Mouse (Mus musculus) myocyte (in vitro differentiated cells): ENCODE results near the gene Hhatl. TPM values are rescaled to one million over a fixed set of nuclear protein-coding genes. Genes with fewer than 3 reads are reported as not detected.

ENCODE experiments used
- H3K27me3 ChIP-seq: one replicate; pipeline ENCODE4 v1.6.1; 2011; ENCODE audit not compliant: control insufficient read depth, insufficient read depth, insufficient read length
- H3K36me3 ChIP-seq: one replicate; pipeline ENCODE4 v1.6.1; 2011; ENCODE audit not compliant: control insufficient read depth, insufficient read depth
- H3K4me2 ChIP-seq: one replicate; pipeline ENCODE4 v1.6.1; 2011; ENCODE audit warnings: low read depth, control low read depth
- H3K4me3 ChIP-seq: one replicate; pipeline ENCODE4 v1.5.1; 2011; ENCODE audit warnings: mild to moderate bottlenecking, control low read depth, moderate library complexity
- H3K79me2 ChIP-seq: one replicate; pipeline ENCODE4 v1.6.1; 2011; ENCODE audit not compliant: control insufficient read depth, insufficient read depth
- H3ac ChIP-seq: one replicate; pipeline ENCODE4 v1.6.1; 2011; ENCODE audit not compliant: control insufficient read depth, insufficient read length
- CEBPB ChIP-seq: IDR thresholded peaks from 2 replicates; pipeline ENCODE4 v1.6.1; 2011; ENCODE audit warnings: mild to moderate bottlenecking, moderate library complexity; ENCODE audit not compliant: poor library complexity, insufficient read depth, severe bottlenecking
- E2F4 ChIP-seq: IDR thresholded peaks from one replicate; pipeline ENCODE4 v1.6.1; 2011; ENCODE audit warnings: mild to moderate bottlenecking, control low read depth, moderate library complexity; ENCODE audit not compliant: insufficient read depth
- MAX ChIP-seq: IDR thresholded peaks from one replicate; pipeline ENCODE4 v1.6.1; 2011; ENCODE audit warnings: low read depth, mild to moderate bottlenecking, control low read depth
- MYOD1 ChIP-seq, 3 experiments: IDR thresholded peaks; one replicate each; pipeline ENCODE4 v1.6.1; 2011; ENCODE audit warnings: control low read depth in 2 of 3, low read depth in 2 of 3, mild to moderate bottlenecking in 2 of 3, moderate library complexity in 1 of 3; ENCODE audit not compliant: insufficient read length in 2 of 3, control insufficient read depth in 1 of 3
- MYOG ChIP-seq, 3 experiments: IDR thresholded peaks; one replicate each; pipeline ENCODE4 v1.6.1; 2011; ENCODE audit warnings: control low read depth in 2 of 3, low read depth in 2 of 3, mild to moderate bottlenecking in 2 of 3; ENCODE audit not compliant: insufficient read length in 2 of 3, control insufficient read depth in 1 of 3, insufficient read depth in 1 of 3
- POLR2A ChIP-seq: IDR thresholded peaks from one replicate; pipeline ENCODE4 v1.6.1; 2011; ENCODE audit warnings: low read depth, mild to moderate bottlenecking, control low read depth, moderate library complexity; ENCODE audit not compliant: insufficient read length
- POLR2AphosphoS2 ChIP-seq: IDR thresholded peaks from one replicate; pipeline ENCODE4 v1.6.1; 2011; ENCODE audit warnings: low read depth, control low read depth; ENCODE audit not compliant: insufficient read length
- REST ChIP-seq: IDR thresholded peaks from one replicate; pipeline ENCODE4 v1.6.1; 2011; ENCODE audit warnings: mild to moderate bottlenecking, control low read depth, moderate library complexity; ENCODE audit not compliant: insufficient read depth, insufficient read length
- SRF ChIP-seq: IDR thresholded peaks from one replicate; pipeline ENCODE4 v1.6.1; 2011; ENCODE audit warnings: low read depth; ENCODE audit not compliant: control insufficient read depth, insufficient read length
- TCF12 ChIP-seq: IDR thresholded peaks from one replicate; pipeline ENCODE4 v1.6.1; 2011; ENCODE audit warnings: mild to moderate bottlenecking, control low read depth; ENCODE audit not compliant: poor library complexity, insufficient read depth, severe bottlenecking
- TCF3 ChIP-seq: IDR thresholded peaks from one replicate; pipeline ENCODE4 v1.6.1; 2011; ENCODE audit warnings: low read depth, control low read depth; ENCODE audit not compliant: insufficient read length
- USF1 ChIP-seq: IDR thresholded peaks from one replicate; pipeline ENCODE4 v1.6.1; 2011; ENCODE audit warnings: low read depth, mild to moderate bottlenecking, control low read depth, moderate library complexity
- polyA plus RNA-seq: library from polyadenylated mRNA; unstranded; fragments of >200 nt; fragmentation: generic; extraction: Trizol; gene quantifications from one replicate; pipeline ENCODE4 v1.2.1, GENCODE M21; 2012; ENCODE audit warnings: missing spikeins

Hhatl gene
- polyA plus RNA-seq, 1 experiment = 1.9 TPM

DNA sequence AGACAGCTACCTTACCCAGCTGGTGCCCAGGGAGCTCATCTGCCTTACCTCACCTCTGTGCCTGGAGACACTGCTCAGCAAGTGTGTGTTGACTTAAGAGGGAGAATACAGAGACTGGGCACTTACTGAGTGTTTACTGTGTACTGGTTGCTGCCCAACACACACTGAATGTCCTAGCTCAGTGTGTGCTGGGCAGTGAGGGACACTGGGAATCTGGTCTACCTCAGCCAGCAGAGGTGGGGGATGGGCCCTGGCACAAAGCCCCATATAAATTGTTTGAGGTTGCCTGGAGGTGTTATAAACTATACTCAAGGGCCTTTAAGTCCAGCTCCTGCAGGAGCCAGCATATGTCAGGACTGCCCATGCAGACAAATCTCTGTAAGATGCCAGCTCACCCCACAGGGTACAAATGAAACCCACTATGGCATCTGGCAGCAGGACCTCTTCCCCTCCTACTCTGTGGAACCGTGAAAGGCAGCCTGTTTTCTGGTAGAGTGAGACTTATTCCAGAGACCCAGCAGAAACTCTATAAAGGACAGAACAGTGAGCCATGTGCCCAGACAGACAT, 2.7 kb upstream of the Hhatl start:
- H3K27me3 ChIP-seq = peaks cover 8% of the 10 kb centered on the region
- H3K36me3 ChIP-seq = no peaks in the 10 kb centered on the region
- no peak overlapping the region for H3K4me2 ChIP-seq
- H3ac ChIP-seq = no peak overlapping the region
- TF ChIP-seq REST (no peak), MAX (no peak), MYOD1 (IDR thresholded peaks at IDR 0.05; ENCODE audit: control insufficient read depth in 1 of 3, insufficient read length in 2 of 3, low read depth in 2 of 3) (no peak), SRF (no peak), USF1 (no peak), TCF12 (no peak), TCF3 (no peak), POLR2AphosphoS2 (no peak), E2F4 (no peak), MYOG (IDR thresholded peaks at IDR 0.05; ENCODE audit: control insufficient read depth in 1 of 3, insufficient read depth in 1 of 3, insufficient read length in 2 of 3, low read depth in 2 of 3) (no peak), CEBPB (no peak), POLR2A (no peak)
- no peak overlapping the region for H3K4me3 ChIP-seq
- no peaks in the 10 kb centered on the region for H3K79me2 ChIP-seq

GRCm38 (mm10) chr9:121791206-121791605, 1.1 kb downstream of the Hhatl start:
- H3K27me3 ChIP-seq = peaks cover 16% of the 10 kb centered on the region
- no peak overlapping the region for H3K4me2 ChIP-seq
- TF ChIP-seq CEBPB = no peak
- no peak for TF ChIP-seq POLR2A
- TF ChIP-seq REST = peak; percentile 96
- TF ChIP-seq MYOD1 (IDR thresholded peaks at IDR 0.05; ENCODE audit: control insufficient read depth in 1 of 3, insufficient read length in 2 of 3, low read depth in 2 of 3) = peak in 1 of 3 experiments; percentile 22
- TF ChIP-seq SRF = no peak
- no peak for TF ChIP-seq E2F4
- TF ChIP-seq POLR2AphosphoS2 = no peak
- no peak for TF ChIP-seq TCF12
- TF ChIP-seq USF1 = no peak
- TF ChIP-seq TCF3 = no peak
- TF ChIP-seq MYOG (IDR thresholded peaks at IDR 0.05; ENCODE audit: control insufficient read depth in 1 of 3, insufficient read depth in 1 of 3, insufficient read length in 2 of 3, low read depth in 2 of 3) = peak in 1 of 3 experiments; percentile 43
- TF ChIP-seq MAX = no peak
- H3K79me2 ChIP-seq = no peaks in the 10 kb centered on the region
- H3ac ChIP-seq = no peak overlapping the region
- H3K36me3 ChIP-seq = no peaks in the 10 kb centered on the region
- no peak overlapping the region for H3K4me3 ChIP-seq

DNA sequence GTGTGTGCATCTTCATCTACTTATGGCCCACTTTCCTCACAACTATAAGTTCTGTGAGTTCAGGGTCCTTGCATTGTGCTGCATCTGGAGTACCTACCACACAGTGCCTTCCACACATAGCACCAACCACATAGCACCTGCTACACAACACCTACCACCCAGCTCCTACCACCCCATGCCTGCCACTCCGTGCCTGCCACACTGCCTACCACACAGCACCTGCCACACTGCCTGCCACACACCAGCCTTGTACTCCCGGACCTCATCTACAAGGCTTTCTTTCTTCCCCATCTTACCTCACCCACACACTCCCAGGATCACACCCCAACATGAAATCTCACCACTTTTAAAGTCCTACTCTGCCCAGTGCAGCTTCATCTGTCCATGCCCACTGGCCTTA, 5.9 kb downstream of the Hhatl start:
- peak in 2 of 3 experiments; percentile 49 to 82 for TF ChIP-seq MYOD1 (IDR thresholded peaks at IDR 0.05; ENCODE audit: control insufficient read depth in 1 of 3, insufficient read length in 2 of 3, low read depth in 2 of 3)
- TF ChIP-seq USF1 = no peak
- TF ChIP-seq REST = no peak
- peak in 2 of 3 experiments; percentile 58 to 59 for TF ChIP-seq MYOG (IDR thresholded peaks at IDR 0.05; ENCODE audit: control insufficient read depth in 1 of 3, insufficient read depth in 1 of 3, insufficient read length in 2 of 3, low read depth in 2 of 3)
- no peak for TF ChIP-seq E2F4
- TF ChIP-seq TCF3 = no peak
- TF ChIP-seq MAX = no peak
- no peak for TF ChIP-seq TCF12
- peak; percentile 94 for TF ChIP-seq POLR2AphosphoS2
- TF ChIP-seq SRF = no peak
- peak; percentile 61 for TF ChIP-seq POLR2A
- no peak for TF ChIP-seq CEBPB
- no peak overlapping the region for H3K4me2 ChIP-seq
- peaks cover 16% of the 10 kb centered on the region for H3K27me3 ChIP-seq
- no peak overlapping the region for H3ac ChIP-seq
- H3K4me3 ChIP-seq = no peak overlapping the region
- H3K79me2 ChIP-seq = no peaks in the 10 kb centered on the region
- H3K36me3 ChIP-seq = no peaks in the 10 kb centered on the region

- H3K4me2 ChIP-seq = no peak overlapping the region
- no peak overlapping the region for H3K4me3 ChIP-seq
- no peak overlapping the region for H3ac ChIP-seq
- no peaks in the 10 kb centered on the region for H3K36me3 ChIP-seq
- peak; percentile 47 for TF ChIP-seq POLR2AphosphoS2
- no peak for TF ChIP-seq TCF3
- H3K27me3 ChIP-seq = peaks cover 16% of the 10 kb centered on the region
- no peaks in the 10 kb centered on the region for H3K79me2 ChIP-seq
Observed at GRCm38 (mm10) chr9:121785261-121785660, 7.0 kb downstream of the Hhatl start.

DNA sequence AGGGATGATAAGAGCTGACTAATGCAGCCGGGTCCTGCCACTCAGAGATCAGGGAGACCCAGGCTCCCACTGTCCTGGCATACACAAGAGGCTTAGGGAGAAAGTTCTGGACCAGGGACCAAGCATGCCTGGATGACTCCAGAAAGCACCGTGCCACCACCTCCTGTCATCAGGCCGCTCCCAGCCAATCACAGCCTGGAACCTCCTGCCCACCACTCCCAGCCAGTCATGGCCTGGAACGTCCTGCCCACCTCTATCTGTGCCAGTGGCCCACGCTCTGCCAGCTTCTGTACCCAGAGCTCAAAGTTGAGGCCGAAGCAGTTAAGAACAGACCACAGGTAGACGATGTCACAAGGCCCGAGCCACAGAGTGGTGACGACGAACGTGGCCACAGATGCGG, 7.5 kb downstream of the Hhatl start:
- H3ac ChIP-seq = no peak overlapping the region
- H3K36me3 ChIP-seq = no peaks in the 10 kb centered on the region
- H3K27me3 ChIP-seq = peaks cover 16% of the 10 kb centered on the region
- no peak overlapping the region for H3K4me2 ChIP-seq
- no peaks in the 10 kb centered on the region for H3K79me2 ChIP-seq
- H3K4me3 ChIP-seq = no peak overlapping the region
- no peak for TF ChIP-seq POLR2AphosphoS2
- TF ChIP-seq POLR2A = no peak
- TF ChIP-seq USF1 = no peak
- no peak for TF ChIP-seq CEBPB
- TF ChIP-seq MAX = no peak
- TF ChIP-seq REST = no peak
- no peak for TF ChIP-seq MYOG (IDR thresholded peaks at IDR 0.05; ENCODE audit: control insufficient read depth in 1 of 3, insufficient read depth in 1 of 3, insufficient read length in 2 of 3, low read depth in 2 of 3)
- TF ChIP-seq TCF3 = no peak
- TF ChIP-seq E2F4 = no peak
- TF ChIP-seq TCF12 = no peak
- TF ChIP-seq MYOD1 (IDR thresholded peaks at IDR 0.05; ENCODE audit: control insufficient read depth in 1 of 3, insufficient read length in 2 of 3, low read depth in 2 of 3) = no peak
- no peak for TF ChIP-seq SRF
